Mouse (Mus musculus): ENCODE measurements at regions not wholly inside any gene's neighbourhood (a gene's known extent, or its start where the extent isn't known, plus 50 kb on each side); places are given as distances from the start of the nearest gene placed in this dataset.
A peak's percentile ranks its signal among the peaks of the same experiment; 100 is the strongest.

DNA sequence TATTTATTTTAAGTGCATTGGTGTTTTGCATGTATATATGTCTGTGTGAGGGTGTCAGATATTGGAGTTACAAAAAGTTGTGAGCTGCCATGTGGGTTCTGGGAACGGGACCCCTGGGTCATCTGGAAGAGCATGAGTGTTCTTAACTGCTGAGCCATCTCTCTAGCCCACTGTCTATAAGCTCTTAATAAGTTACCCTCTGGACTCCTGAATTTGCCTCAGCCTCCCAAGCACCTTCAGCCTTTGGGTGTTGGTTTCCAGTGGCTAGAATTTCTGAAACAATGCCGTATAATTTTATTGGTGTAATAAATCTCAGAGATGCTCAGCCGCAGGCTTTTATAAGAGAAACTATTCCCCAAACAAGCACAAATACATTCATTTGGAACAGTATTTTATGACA lies 75.0 kb downstream of the Nat3 start:
- no peak for DNase-seq

DNA sequence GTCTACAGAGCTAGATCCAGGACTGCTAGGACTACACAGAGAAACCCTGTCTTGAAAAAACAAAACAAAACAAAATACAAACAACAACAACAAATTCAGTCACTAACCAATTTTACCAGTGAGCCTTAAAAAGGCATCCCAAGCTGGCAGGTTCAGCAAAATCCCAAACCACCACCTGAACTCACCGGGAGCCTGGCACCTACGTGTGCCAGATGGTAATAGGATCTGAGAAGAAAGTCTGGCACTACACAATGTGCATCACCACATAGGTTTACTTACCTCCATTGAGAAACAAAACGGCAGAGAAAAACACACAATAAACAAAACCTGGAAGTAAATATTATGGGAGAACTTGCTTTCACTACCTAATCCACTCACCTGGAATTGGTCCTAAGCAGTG lies 98.6 kb downstream of the Nat3 start:
- DNase-seq: peak; percentile 91

DNA sequence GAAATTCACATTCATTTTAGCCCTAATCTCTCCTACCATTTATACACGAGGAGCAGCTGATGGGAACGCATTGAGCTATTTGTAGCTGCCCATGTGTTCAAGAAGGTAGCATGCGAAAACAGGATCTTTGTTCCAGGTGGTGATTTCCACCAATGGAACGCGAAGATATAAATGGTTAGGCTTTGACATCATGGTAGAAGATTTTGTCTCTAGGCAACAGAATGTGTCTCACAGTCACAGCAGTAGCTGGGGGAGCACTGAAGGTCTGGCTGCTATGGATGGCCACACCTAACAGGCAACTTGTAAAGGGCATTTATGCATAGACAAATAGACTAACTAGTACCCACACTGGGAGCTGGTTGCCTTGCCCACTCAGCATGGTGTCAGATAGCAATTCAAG lies 108.0 kb downstream of the Nat3 start:
- DNase-seq: no peak

DNA sequence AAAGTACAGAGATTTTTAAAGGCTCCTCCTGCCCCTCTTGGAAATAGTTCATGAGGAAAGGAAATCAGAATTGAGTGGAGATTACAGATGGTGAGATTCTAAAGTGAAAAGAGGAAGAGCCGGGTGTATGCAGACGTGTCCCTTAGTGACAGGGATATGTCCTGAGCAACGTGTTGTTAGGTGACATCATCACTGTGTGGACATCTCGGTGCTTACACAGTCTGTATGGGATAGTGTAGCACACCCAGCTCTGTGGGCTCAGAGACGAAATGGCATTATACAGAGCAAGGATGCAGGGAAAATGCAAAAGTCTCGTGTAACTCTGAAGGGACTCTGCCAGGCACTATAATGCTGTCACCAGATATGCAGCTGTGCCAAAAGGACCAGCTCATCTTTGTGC lies 108.6 kb downstream of the Nat3 start:
- no peak for DNase-seq
